Mouse (Mus musculus) heart, adult 2 months (tissue): ENCODE data around the gene Ywhae.

Experiments
- CTCF ChIP-seq: fragments of 200-600 bp; IDR thresholded peaks from 2 replicates; pipeline ENCODE4 v1.8.1; 2022; ENCODE audit warnings: antibody characterized with exemption, mild to moderate bottlenecking, moderate library complexity
- EP300 ChIP-seq: fragments of 200-500 bp; IDR thresholded peaks from 2 replicates; pipeline ENCODE4 v1.6.1; 2011; ENCODE audit warnings: low read depth, low read length, control low read depth; ENCODE audit not compliant: insufficient read depth

DNA sequence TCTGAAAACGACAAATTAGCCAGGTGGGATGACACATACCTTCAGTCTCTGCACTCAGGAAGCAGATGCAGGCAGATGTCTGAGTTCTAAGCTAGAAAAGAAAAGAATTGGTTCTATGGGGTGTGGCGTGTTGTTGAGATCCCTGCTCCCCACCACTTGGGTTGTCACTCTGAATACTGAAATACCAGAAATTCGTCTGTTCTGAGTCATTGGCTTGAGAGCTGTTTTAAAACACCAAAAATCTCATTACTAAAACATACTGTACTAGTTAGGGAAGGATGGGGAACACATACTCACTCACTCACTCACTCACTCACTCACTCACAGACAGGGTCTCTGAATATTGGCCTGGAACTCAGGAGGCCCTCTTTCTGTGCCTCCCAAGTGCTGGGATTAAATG lies 4.3 kb downstream of the Ywhae start:
- TF ChIP-seq CTCF (no peak), EP300 (no peak)
